Mouse (Mus musculus) mouse embryonic stem cell (cell line): ENCODE results near the gene Epsti1.

Experiments
- in situ Hi-C, 2 experiments: fragments of 300-500 bp; cut with MboI; formaldehyde crosslinking; loops; 1 replicate in 1 of 2; 3 replicates in 1 of 2; pipeline ENCODE4 v1.14.3; 2019 to 2020; ENCODE audit warnings: low sequenced_read_pairs in 2 of 2, low pct_unique_long_range_greater_than_20kb in 1 of 2, mixed read lengths in 1 of 2; ENCODE audit not compliant: unreplicated experiment in 1 of 2

Epsti1 gene

GRCm38 (mm10) chr14:77975702-77976101 lies 71.7 kb downstream of the Epsti1 start:
- in situ Hi-C loops, result no loop called here

GRCm38 (mm10) chr14:77981516-77981915 lies 77.5 kb downstream of the Epsti1 start:
- in situ Hi-C loops, result no loop called here

- in situ Hi-C loops, result no loop called here
Measured at GRCm38 (mm10) chr14:77997731-77998130, 93.7 kb downstream of the Epsti1 start.

GRCm38 (mm10) chr14:78004486-78004885 lies 100.4 kb downstream of the Epsti1 start:
- in situ Hi-C loops, result no loop called here

- in situ Hi-C loops, result no loop called here
Measured at GRCm38 (mm10) chr14:78008019-78008418, 104.0 kb downstream of the Epsti1 start.

GRCm38 (mm10) chr14:78011808-78012207 lies 107.8 kb downstream of the Epsti1 start:
- in situ Hi-C loops, result no loop called here

GRCm38 (mm10) chr14:78015540-78016321 lies 111.7 kb downstream of the Epsti1 start:
- in situ Hi-C loops, result no loop called here

- in situ Hi-C loops, result no loop called here
Measured at GRCm38 (mm10) chr14:78016398-78016797, 112.4 kb downstream of the Epsti1 start.

GRCm38 (mm10) chr14:78019935-78020334 lies 115.9 kb downstream of the Epsti1 start:
- in situ Hi-C loops, result no loop called here

- in situ Hi-C loops, result no loop called here
Measured at GRCm38 (mm10) chr14:78038876-78039275, 134.8 kb downstream of the Epsti1 start.

- in situ Hi-C loops, result no loop called here
Measured at GRCm38 (mm10) chr14:78040643-78041042, 136.6 kb downstream of the Epsti1 start.

- in situ Hi-C loops, result no loop called here
Measured at GRCm38 (mm10) chr14:78041886-78042526, 138.0 kb downstream of the Epsti1 start.

- in situ Hi-C loops, result no loop called here
Measured at GRCm38 (mm10) chr14:78043079-78043478, 139.0 kb downstream of the Epsti1 start.

GRCm38 (mm10) chr14:78048258-78048657 lies 144.2 kb downstream of the Epsti1 start:
- in situ Hi-C loops, result no loop called here

- in situ Hi-C loops, result no loop called here
Measured at GRCm38 (mm10) chr14:78048674-78049073, 144.6 kb downstream of the Epsti1 start.
